25 mouse cellular contexts compared by ENCODE assay signal in genomic region chr3:21908828-21909227, GRCm38 (mm10).
"Had no signal": no experiment of that assay in that cellular context is flagged by ENCODE, and none has a peak within 500 bp of the region (broad histone marks: within the 10 kb centered on the region; RNA-seq: fewer than 3 reads in every experiment).

No protein-coding gene starts in this region.

- H3K27me3 ChIP-seq: heart, embryonic 13.5 days; heart, embryonic 15.5 days; hindbrain, embryonic 13.5 days; hindbrain, embryonic 15.5 days; kidney, embryonic 15.5 days; limb, embryonic 13.5 days; limb, embryonic 15.5 days; liver, embryonic 13.5 days had no signal

- H3K9me3 ChIP-seq: heart, embryonic 13.5 days; heart, embryonic 15.5 days; hindbrain, embryonic 13.5 days; hindbrain, embryonic 15.5 days; kidney, embryonic 15.5 days; limb, embryonic 13.5 days; limb, embryonic 15.5 days; liver, embryonic 13.5 days had no signal

- H3K9ac ChIP-seq: heart, embryonic 13.5 days; heart, embryonic 15.5 days; hindbrain, embryonic 13.5 days; hindbrain, embryonic 15.5 days; kidney, embryonic 15.5 days; limb, embryonic 13.5 days; limb, embryonic 15.5 days; liver, embryonic 13.5 days had no signal

- H3K4me3 ChIP-seq: heart, adult 2 months; heart, embryonic 13.5 days; heart, embryonic 15.5 days; hindbrain, embryonic 13.5 days; hindbrain, embryonic 15.5 days; kidney, embryonic 15.5 days; limb, embryonic 13.5 days; limb, embryonic 15.5 days; liver, embryonic 13.5 days had no signal

- H3K4me2 ChIP-seq: heart, embryonic 11.5 days; heart, embryonic 13.5 days; heart, embryonic 15.5 days; hindbrain, embryonic 13.5 days; hindbrain, embryonic 15.5 days; kidney, embryonic 15.5 days; limb, embryonic 13.5 days; limb, embryonic 15.5 days; liver, embryonic 13.5 days had no signal

- H3K4me1 ChIP-seq: heart, embryonic 13.5 days; heart, embryonic 15.5 days; hindbrain, embryonic 13.5 days; hindbrain, embryonic 15.5 days; kidney, embryonic 15.5 days; limb, embryonic 13.5 days; limb, embryonic 15.5 days; liver, embryonic 13.5 days had no signal

- H3K27ac ChIP-seq: heart, adult 2 months; heart, embryonic 13.5 days; heart, embryonic 15.5 days; hindbrain, embryonic 13.5 days; hindbrain, embryonic 15.5 days; hindbrain, postnatal 0 days; kidney, embryonic 15.5 days; kidney, postnatal 0 days; limb, embryonic 13.5 days; limb, embryonic 15.5 days; liver, embryonic 13.5 days had no signal

- H3K36me3 ChIP-seq: heart, embryonic 13.5 days; heart, embryonic 15.5 days; hindbrain, embryonic 13.5 days; hindbrain, embryonic 15.5 days; kidney, embryonic 15.5 days; limb, embryonic 13.5 days; limb, embryonic 15.5 days; liver, embryonic 13.5 days had no signal

- DNase-seq: gastrocnemius, postnatal 14 days; gastrocnemius, postnatal 36 days; heart, adult 2 months; heart, postnatal 14 days; heart, postnatal 36 days; kidney, adult 11 months; kidney, adult 2 months; kidney, adult 9 months; kidney, postnatal 14 days; kidney, postnatal 36 days; layer of hippocampus, adult 9-11 months; layer of hippocampus, postnatal 36 days; left cerebral cortex, postnatal 4 days; liver, embryonic 13.5 days had no signal

- ATAC-seq: hindbrain, postnatal 0 days; intestine, embryonic 16.5 days had no signal
